Mouse (Mus musculus) large intestine, adult 2 months (tissue): Measurements from ENCODE around the gene Castor2. TPM values are rescaled to one million over a fixed set of nuclear protein-coding genes. Genes with fewer than 3 reads are reported as not detected.

Experiments used
- DNase-seq: peaks from one replicate; pipeline ENCODE4 v3.0.0-alpha.2; 2012; ENCODE audit warnings: low read depth, low spot score
- WGBS: fragments of 180-500 bp; shearing (Covaris S2); methylation state at CpG from one replicate; pipeline ENCODE4 v1.1.7; 2018; 5-methylcytosine and 5-hydroxymethylcytosine counted together
- polyA plus RNA-seq: library from polyadenylated mRNA; depleted of rRNA; stranded (reverse); fragments of >200 nt; gene quantifications from 2 replicates; pipeline ENCODE4 v1.2.3, GENCODE M21; 2012

Castor2 gene
- polyA plus RNA-seq, 1 experiment, result 7.3 TPM

- no peak for DNase-seq
- WGBS, result 91% methylated on average over 8 of the region's 8 CpGs
Measured at GRCm38 (mm10) chr5:134144986-134145385, 45.5 kb downstream of the Castor2 start.

GRCm38 (mm10) chr5:134147194-134147753 is 47.8 kb downstream of the Castor2 start:
- no peak for DNase-seq
- WGBS, result 81% methylated on average over 10 of the region's 10 CpGs

- no peak for DNase-seq
- 81% methylated on average over 4 of the region's 4 CpGs for WGBS
Measured at GRCm38 (mm10) chr5:134148153-134148552, 48.6 kb downstream of the Castor2 start.

GRCm38 (mm10) chr5:134151895-134152294 is 52.4 kb downstream of the Castor2 start:
- no peak for DNase-seq
- WGBS, result 80% methylated on average over 11 of the region's 11 CpGs

GRCm38 (mm10) chr5:134155916-134156466 is 56.5 kb downstream of the Castor2 start:
- WGBS, result 78% methylated on average over 7 of the region's 7 CpGs
- no peak for DNase-seq

- WGBS, result 37% methylated on average over 5 of the region's 5 CpGs
- no peak for DNase-seq
Measured at GRCm38 (mm10) chr5:134164688-134165087, 65.2 kb downstream of the Castor2 start.

GRCm38 (mm10) chr5:134166642-134167041 is 67.1 kb downstream of the Castor2 start:
- WGBS, result 94% methylated on average over 7 of the region's 7 CpGs
- no peak for DNase-seq

- no peak for DNase-seq
- 90% methylated on average over 9 of the region's 9 CpGs for WGBS
Measured at GRCm38 (mm10) chr5:134168033-134168432, 68.5 kb downstream of the Castor2 start.

- 93% methylated on average over 10 of the region's 10 CpGs for WGBS
- no peak for DNase-seq
Measured at GRCm38 (mm10) chr5:134169231-134169630, 69.7 kb downstream of the Castor2 start.

GRCm38 (mm10) chr5:134170167-134170566 is 70.7 kb downstream of the Castor2 start:
- WGBS, result 91% methylated on average over 8 of the region's 8 CpGs

GRCm38 (mm10) chr5:134173206-134173605 is 73.7 kb downstream of the Castor2 start:
- no peak for DNase-seq
- 28% methylated on average over 4 of the region's 4 CpGs for WGBS

More at GRCm38 (mm10) chr5:134170167-134170566, 70.7 kb downstream of the Castor2 start:
- DNase-seq, result no peak

GRCm38 (mm10) chr5:134175696-134176095 is 76.2 kb downstream of the Castor2 start:
- DNase-seq, result no peak
- 10% methylated on average over 10 of the region's 10 CpGs for WGBS

- WGBS, result under 1% methylated on average over 72 of the region's 72 CpGs
- peak; percentile 72 for DNase-seq
Measured at GRCm38 (mm10) chr5:134176169-134176881, 76.8 kb downstream of the Castor2 start, which contains the start of gene Rcc1l. Rcc1l (minus strand) TSS chr5:134176774.

GRCm38 (mm10) chr5:134178536-134178935 is 79.0 kb downstream of the Castor2 start:
- WGBS, result 74% methylated on average over 7 of the region's 7 CpGs
- DNase-seq, result no peak

GRCm38 (mm10) chr5:134179871-134180270 is 80.4 kb downstream of the Castor2 start:
- DNase-seq, result peak; percentile 63
- WGBS, result 18% methylated on average over 7 of the region's 7 CpGs

GRCm38 (mm10) chr5:134182172-134182571 is 82.7 kb downstream of the Castor2 start:
- 46% methylated on average over 3 of the region's 3 CpGs for WGBS

GRCm38 (mm10) chr5:134182735-134183134 is 83.2 kb downstream of the Castor2 start:
- WGBS, result 28% methylated on average over 4 of the region's 4 CpGs
- DNase-seq, result no peak

More at GRCm38 (mm10) chr5:134182172-134182571, 82.7 kb downstream of the Castor2 start:
- no peak for DNase-seq

- no peak for DNase-seq
- WGBS, result 27% methylated on average over 7 of the region's 7 CpGs
Measured at GRCm38 (mm10) chr5:134183162-134183561, 83.7 kb downstream of the Castor2 start.

GRCm38 (mm10) chr5:134183880-134184808 is 84.6 kb downstream of the Castor2 start, which contains the start of gene Gtf2ird2:
Gtf2ird2 (plus strand) TSS chr5:134184019.
- under 1% methylated on average over 92 of the region's 92 CpGs for WGBS

GRCm38 (mm10) chr5:134186059-134186458 is 86.5 kb downstream of the Castor2 start:
- 68% methylated on average over 3 of the region's 3 CpGs for WGBS
- no peak for DNase-seq

More at GRCm38 (mm10) chr5:134183880-134184808, 84.6 kb downstream of the Castor2 start, which contains the start of gene Gtf2ird2:
- DNase-seq, result peak; percentile 84
